Mouse (Mus musculus) leukemia stem cell, adult 10-12 weeks (primary cell): Measurements from ENCODE around the gene Coq10b. TPM values are rescaled to one million over a fixed set of nuclear protein-coding genes. Genes with fewer than 3 reads are reported as not detected.

Experiments used
- polyA plus RNA-seq: library from polyadenylated mRNA; stranded (reverse); fragments of >175 nt; gene quantifications from 2 replicates; pipeline ENCODE4 v1.2.3, GENCODE M21; 2012; ENCODE audit warnings: low replicate concordance

The Coq10b gene
- polyA plus RNA-seq = 3.2 and 5.0 TPM in 2 replicates

GRCm38 (mm10) chr1:55052355-55052953 lies at the start of gene Coq10b:
Gene Coq10b, plus strand, starts transcription at chr1:55052770.

GRCm38 (mm10) chr1:55027253-55027801 lies 25.2 kb upstream of the Coq10b start, which contains the start of gene Sf3b1:
Gene Sf3b1, minus strand, starts transcription at chr1:55027481.

GRCm38 (mm10) chr1:55087932-55088610 lies 35.5 kb downstream of the Coq10b start, which contains the start of the genes Hspe1 and Hspd1:
Gene Hspe1, plus strand, starts transcription at chr1:55088132.
Gene Hspd1, minus strand, starts transcription at chr1:55088243.

Other genes with a start within 250 kb of the Coq10b start
- 1.6 and 2.1 TPM in 2 replicates for gene Ankrd44, start 126.4 kb upstream of the Coq10b start, polyA plus RNA-seq
- 9.7 and 17.3 TPM in 2 replicates for gene Sf3b1, start 25.3 kb upstream of the Coq10b start, polyA plus RNA-seq
- 94.3 and 171 TPM in 2 replicates for gene Hspe1, start 35.4 kb downstream of the Coq10b start, polyA plus RNA-seq
- 23.9 and 59.7 TPM in 2 replicates for gene Hspd1, start 35.5 kb downstream of the Coq10b start, polyA plus RNA-seq
- 0.65 and 2.4 TPM in 2 replicates for gene Mob4, start 78.5 kb downstream of the Coq10b start, polyA plus RNA-seq
- gene Rftn2, start 174.0 kb downstream of the Coq10b start, polyA plus RNA-seq = 0.24 and 0.28 TPM in 2 replicates
- gene Mars2, start 184.4 kb downstream of the Coq10b start, polyA plus RNA-seq = 5.0 and 7.0 TPM in 2 replicates